Mouse (Mus musculus) heart, postnatal 14 days (tissue): ENCODE results near the gene Max. TPM values are rescaled to one million over a fixed set of nuclear protein-coding genes. Genes with fewer than 3 reads are reported as not detected.

Experiments
- DNase-seq, 2 experiments: peaks; one replicate each; pipeline ENCODE4 v3.0.0; 2021 to 2022
- intact Hi-C: fragments of 180-260 bp; cut with DNase I; formaldehyde crosslinking; loops from one replicate; pipeline ENCODE4 v1.15.1; 2025
- total RNA-seq, 2 experiments: library from RNA; stranded (reverse); gene quantifications; 2 replicates each; pipeline ENCODE4 v1.2.3; 2021

The Max gene
- total RNA-seq, 2 experiments from 2014 or later, result 62.6 to 71.9 TPM

DNA sequence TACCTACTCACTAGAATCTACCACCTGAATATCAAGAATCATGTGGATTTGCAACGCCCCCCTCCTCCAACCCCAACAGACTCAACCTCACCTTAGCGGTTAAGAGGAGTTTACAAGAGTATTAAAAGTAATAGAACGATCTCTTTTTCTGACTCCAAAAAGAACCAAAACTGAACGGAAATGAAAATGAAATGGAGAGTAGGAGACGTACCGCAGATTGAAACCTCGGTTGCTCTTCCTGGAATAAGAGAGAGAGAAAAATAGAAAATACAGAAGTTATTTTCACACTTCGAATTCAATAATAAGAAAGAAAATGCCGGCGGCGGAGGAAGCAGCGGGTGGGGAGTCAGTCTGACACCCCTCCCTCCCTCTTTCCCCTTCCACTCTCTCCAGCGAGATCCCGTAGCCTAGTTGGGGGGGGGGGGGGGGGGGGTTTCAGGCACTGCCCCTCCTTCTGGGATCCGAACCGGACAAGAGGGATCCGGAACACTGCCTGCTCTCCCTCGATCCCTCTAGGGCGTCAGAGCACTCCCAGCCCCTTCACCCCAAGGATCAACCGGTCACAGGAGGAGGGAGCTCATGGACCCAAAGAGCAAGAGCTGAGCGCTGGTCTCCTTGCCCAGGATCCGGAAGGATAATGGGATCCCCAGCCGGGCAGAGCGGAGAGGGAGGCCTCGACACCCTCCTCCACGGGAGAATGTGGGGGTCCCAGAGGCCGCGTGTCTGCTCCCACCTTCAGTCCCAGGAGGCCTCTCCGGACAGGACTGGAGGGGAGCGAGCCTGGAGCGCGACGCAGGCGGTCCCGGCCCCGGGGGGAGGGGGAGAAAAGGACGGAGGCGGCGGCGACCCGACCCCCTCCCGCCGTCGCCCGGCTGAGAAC is 709 bp downstream of the Max start:
- no peak for DNase-seq
- intact Hi-C loops, result loop anchor here (5.0 kb wide), 2 partner anchors 79 to 124 kb away; no protein-coding TSS in a partner anchor

DNA sequence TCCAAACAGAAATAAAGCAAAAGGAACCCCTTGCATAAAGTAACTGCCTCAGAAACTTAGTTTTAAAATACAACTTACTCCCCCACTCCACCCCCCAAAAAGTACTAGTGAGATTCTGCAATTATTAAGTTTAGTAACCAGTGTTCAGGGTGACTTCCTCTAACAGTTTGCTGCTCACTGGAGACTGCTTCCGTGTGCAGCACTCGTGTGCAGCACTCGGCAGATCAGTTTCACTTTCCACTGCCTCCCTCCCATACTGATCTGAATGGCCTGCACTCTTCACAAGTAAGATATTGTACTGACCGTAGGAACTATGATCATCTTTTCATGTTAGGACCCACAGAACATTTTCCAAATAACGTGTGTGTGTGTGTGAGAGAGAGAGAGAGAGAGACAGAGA is 4.3 kb downstream of the Max start:
- intact Hi-C loops, result no loop called here
- peak in 1 of 2 experiments; percentile 29 for DNase-seq

DNA sequence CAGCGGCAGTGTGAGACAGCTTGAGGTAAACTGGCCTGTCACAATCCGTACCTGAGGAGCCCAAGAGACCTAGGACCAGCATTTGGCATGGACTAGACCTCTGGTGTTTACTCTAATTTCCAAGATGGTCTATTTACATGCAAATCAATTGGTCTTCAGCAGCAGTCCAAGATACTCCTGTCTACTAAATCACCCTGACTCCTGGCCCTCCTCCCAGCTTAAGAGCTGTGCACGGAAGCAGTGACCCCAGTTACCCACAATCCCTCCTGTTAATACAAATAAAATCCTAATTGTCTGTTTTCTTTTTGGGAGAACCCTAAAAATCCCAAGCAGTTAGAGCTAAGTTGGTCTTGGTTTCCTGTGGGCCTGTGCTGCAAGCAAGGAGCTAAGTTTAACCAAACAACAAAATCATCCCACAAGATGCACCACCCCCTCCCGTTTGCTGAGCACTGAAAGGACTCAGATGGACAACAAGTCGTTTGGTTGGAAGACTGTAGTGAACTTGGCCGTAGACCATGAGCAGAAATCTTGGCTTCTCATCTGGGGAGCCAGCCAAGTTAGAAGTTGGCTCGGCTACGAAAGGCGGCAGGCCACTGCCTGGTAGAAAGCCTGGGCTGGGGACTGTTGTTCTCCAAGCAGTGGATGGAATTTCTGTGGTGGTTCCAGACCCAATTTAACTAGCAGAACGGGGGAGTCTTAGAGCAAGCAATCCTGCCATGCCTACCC is 7.1 kb downstream of the Max start:
- intact Hi-C loops, result no loop called here

DNA sequence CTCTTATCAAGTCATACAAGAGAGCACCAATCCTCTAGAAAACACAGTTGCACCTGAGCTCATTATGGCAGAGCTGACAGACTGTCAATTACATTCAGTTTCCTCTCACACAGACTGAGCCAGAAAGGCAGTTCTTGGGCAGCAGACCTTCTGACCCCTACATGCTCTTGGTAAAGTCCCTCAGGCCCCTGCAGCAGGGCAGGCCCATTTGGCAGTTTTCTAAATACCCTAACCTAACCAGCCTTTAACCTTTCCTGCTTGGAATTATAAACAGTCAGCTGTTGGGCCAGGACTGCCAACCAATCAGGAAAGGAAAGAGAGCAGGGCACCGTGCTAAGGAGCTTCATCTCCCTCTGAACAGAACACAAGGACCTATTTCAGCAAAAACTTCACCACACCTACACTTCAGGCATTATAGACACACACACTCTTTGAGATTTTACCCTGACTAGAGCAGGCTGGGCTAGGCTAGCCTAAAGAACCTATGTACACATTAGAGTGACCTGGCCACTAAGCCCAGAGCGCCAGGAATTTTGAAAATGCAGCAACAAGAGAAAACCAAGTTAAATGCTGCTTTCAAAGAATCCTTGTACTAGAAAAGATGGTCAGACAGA is 8.1 kb downstream of the Max start:
- no peak for DNase-seq
- intact Hi-C loops, result no loop called here

More for the DNA sequence above, 7.1 kb downstream of the Max start:
- peak; percentile 73 to 80 for DNase-seq

DNA sequence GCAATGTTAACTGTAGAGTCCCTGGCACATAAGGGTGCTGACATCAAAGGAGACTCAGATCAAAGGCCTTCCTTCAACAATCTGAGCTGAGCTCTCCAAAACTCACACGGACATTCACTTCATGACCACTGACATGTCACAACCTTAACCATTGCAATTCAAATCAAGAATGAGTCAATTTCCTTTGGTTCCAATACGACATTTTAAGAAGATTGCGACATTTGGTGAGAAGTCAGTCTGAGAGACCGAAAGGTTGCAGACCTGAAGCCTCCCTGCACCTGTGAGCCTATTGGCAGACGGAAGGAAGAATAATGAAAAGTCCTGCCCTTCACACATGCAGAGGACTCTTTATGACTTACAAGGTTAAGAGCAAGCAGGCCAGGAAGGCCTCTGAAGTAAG is 11.7 kb downstream of the Max start:
- DNase-seq, result no peak
- intact Hi-C loops, result no loop called here

DNA sequence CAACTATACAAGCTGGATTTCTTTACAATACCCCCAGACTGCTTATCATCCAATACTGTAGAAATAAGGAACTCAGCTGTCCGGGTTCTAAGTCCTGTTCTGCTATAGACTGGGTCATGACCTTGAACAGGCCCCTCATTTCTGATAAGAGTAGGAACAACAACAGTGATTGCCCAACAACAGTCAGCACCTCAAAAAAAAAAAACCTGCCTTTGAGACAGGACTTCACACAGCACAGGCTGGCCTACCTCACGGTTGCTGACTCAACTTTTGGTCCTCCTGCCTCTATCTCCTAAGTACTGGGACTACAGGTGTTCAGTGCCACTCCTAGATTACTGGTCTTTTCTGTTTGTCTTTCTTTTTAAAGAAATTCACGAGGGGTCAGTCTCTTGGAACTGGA is 13.2 kb downstream of the Max start:
- intact Hi-C loops, result no loop called here
- DNase-seq, result no peak

DNA sequence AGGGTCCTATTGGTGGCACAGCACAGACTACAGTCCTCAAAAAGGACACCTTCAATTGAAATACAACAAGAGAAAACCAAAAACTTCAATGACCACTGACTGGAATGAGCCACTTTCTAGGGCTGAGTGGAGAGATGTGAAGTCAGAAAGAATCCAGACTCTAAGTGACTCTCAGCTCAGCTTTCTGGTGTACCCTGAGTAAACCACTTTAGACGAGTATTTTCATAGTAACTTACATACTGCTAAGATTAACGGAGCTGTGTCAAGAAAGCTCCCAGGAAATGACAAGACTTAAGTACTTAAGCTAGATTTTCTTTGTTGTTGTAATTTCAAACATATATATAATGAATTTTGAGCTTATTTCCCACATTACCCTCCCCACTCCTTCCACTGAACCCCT is 13.8 kb downstream of the Max start:
- intact Hi-C loops, result no loop called here
- DNase-seq, result no peak

DNA sequence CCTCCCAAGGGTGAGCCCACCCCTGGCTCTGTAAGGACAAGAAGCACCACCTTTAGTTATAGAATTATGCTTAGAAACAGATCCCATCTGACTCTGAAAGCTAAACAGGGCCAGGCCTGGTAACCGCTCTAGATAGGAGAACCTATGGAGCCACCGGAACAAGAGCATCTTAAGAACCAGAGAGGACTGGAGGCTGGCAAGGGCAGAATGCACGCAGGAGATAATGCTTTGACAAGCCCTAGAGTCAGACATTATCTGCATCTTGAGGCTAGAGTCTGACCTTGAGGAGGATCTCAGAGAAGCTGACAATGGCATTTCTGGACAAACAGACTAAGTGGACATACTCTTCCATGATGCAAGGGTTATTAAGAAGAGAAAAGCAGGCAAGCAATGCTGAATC is 14.5 kb downstream of the Max start:
- intact Hi-C loops, result no loop called here
- no peak for DNase-seq

DNA sequence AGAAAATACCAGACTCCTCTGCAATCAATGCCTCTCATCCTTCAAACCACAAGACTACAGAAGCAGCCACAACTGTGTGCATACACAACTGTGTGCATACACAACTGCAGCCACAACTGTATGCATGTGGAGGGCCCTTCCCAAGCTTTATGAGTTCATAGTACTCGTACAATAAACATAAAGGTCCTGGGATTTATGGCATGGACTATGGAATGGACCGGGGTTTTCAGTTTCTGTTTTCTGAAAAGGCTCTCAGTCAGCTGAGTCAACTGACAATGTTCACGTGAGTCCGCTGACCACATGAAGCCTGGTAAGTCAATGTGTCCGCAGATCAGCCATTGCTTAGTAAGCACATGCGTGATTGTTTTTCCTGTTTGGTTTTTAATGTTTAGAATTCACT is 18.5 kb downstream of the Max start:
- no peak for DNase-seq
- intact Hi-C loops, result no loop called here

DNA sequence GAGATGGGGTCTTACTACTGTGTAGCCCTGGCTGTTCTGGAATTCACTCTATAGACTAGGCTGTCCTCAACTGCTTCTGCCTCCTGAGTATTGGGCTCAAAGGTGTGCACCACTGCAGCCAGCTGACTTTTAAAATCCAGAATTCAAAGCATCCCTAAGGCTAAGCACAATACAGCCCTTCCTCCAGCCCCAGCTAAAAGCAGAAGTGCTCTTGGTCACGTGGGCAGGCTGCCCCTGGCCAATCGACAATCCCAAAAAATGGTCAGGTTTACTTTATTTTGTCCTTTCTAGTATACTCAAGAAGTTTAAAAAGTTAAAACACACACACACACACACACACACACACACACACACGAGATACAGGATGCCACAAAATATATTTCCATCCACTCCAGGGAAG is 19.0 kb downstream of the Max start:
- DNase-seq, result no peak
- intact Hi-C loops, result no loop called here

DNA sequence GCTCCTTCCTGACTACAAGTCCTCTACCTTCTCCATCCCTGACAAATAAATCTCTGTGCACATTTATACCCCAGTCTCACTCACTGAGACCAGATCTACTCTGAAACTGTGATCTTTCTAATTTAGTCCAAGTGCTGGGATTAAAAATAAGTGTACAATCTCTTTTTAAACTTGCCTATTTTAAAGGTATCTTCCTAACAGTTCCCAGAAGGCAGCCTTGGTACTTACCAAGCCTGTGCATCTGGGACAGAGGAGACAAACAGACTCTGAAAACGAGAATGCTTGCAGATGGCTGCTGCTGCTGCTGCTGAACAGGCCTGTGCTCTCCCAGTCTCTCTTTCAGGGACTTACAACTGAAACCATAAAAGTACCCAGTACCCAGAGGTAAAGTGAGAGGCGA is 19.5 kb downstream of the Max start:
- intact Hi-C loops, result no loop called here
- no peak for DNase-seq

DNA sequence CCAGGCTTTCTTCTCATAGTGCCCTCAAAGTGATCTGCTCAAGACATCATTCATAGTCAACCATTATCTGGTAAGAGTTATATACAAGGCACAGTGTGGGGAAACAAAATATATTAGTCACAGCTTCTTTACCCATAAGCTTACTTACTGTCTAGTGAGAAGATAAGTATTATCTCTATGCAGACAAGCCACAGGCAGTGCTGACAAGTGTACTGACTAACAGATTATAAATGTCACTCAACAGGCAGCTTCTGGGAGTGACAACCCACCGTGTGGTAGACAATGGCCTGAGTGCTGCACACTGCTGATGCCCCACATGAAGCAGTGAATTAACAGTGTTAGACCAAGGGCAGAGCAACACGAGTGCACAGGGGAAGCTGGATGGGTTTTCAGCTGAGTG is 20.5 kb downstream of the Max start:
- intact Hi-C loops, result no loop called here
- DNase-seq, result no peak

DNA sequence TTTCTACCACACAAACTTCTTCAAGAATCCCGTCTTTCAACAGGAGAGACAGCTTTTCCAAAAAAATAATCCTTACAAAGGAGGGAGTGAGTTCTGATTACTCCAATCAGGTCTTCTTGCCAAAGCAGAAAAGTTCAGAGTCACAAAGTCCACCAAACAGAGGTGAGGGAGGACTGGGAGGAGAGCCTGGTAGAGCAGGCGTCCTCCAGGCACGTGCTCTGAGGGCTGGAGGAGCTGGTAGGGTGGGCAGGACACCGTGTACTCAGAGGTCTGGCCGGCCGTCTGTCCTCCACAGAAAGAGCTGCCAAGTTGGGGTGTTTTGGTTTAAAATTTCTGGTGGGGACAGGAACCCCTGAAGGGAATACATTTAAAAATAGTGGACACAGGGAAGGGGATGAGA is 24.0 kb downstream of the Max start:
- intact Hi-C loops, result no loop called here

DNA sequence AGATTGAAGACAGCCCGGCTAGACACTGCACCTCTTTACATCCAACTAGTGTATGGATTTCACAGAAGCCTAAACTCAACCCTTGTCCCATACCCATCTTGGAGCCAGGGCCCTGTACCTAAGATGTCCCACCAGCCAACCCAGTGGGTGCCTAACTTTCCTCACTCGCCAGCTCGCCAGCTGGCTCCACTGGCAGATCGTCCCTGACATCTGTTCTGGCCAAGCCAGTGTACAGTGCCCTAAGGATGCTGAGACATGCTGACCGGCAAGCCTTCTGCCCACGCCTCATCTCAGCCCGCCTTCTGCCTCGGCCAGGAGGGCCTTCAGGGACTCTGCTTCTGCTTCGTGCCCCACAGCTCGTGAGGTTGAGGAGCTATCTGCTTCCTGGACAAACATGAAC is 25.8 kb downstream of the Max start:
- intact Hi-C loops, result no loop called here

More for the DNA sequence above, 24.0 kb downstream of the Max start:
- DNase-seq, result no peak

DNA sequence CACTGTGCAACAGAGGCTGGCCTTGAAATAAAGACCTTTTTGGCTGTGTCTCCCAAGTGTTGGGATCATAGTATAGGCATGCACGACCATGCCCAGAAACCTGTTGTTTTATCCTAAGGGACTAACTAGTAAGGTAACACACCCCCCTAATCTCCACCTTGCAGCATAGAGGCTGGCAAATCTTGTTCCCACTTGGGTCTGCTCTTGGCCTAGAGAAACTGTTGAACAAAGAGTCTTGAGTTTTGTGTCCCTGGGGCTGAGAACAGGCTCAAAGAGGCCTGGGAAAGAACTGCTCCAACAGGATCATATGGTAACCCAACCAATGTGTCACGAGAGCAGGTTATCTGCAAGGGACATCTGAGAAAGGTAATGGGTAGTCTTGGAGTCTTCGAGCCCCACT is 27.6 kb downstream of the Max start:
- no peak for DNase-seq
- intact Hi-C loops, result no loop called here

More for the DNA sequence above, 25.8 kb downstream of the Max start:
- no peak for DNase-seq

DNA sequence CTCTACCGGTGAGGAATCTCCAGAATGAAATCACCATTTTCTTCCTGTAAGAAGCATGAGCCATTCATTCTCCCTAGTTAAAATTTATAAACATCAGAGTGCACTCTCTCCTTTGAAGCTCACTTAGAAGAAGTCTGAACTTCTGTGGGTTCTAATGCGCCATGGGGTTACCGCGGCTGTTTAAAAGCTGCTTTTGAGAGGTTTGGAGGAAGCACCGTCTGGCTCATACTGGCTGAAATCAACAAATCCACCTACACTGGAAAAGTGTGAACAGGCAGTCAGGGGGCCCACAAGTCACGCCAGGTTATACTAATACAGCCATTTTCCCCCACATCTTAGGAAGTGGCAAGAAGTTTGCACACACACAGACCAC is 29.3 kb downstream of the Max start:
- intact Hi-C loops, result no loop called here
- no peak for DNase-seq

DNA sequence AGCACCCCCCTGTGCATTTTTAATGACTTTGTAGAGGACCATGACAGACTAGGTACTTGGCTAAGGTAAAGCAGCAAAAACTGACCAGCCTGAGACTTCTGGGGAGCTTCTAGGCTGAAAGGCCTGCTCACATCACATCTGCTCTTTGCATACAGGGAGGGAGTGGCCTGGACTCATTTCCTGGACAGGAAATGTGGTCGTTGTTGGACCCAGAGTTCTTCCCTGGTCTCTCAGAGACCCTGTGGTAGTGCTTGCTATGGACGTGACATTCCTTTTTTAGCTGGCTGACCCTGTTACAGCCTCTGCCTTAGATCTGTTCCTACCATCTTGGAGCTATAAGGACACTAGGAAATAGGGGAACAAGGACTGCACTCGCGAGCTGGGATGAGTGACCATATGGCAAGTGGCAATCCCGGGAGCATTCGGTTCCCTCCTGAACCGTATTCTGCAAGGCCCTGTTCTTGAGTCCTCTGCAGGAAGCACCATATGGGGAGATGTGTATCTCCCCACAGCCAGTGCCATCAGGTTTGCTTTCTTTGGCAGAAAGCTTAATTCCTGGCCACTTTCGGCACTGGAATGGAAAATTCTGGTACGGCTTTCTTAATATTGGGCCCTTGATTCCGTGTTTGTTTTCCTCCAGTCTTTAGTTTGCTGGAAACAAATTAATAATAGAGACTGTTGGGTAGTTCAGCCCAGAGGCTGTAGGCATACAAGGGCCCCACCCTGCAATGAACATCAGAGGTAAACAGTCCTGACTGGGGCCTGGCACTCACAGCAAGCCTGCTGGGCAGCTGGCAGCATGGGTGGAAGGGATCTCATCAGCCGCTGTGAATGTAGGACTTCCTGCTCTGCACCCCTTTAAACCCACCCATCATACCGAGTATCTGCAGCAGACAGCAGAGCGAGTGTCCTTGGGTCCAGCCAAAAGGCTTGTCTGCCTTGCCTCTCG is 30.0 kb downstream of the Max start:
- DNase-seq, result no peak
- intact Hi-C loops, result no loop called here

DNA sequence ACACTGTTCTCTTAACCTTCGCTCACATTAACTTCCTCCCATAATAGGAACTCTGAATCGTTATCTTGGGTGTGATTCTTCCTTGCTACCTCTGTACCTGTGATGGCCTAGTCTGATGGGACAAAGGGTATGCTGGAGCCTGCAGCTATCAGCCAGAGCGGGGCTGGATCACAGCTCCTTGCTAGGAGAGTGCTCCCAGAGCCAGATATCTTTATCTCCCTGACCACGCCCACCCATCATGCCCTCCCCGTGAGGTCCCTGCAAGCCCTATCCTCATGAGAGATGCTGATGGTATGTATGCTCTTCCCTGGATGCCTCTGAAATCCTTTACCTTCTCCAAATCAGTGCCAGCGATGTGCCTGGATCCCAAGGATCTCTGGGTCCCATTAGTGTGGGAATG is 31.8 kb downstream of the Max start:
- DNase-seq, result no peak
- intact Hi-C loops, result no loop called here

DNA sequence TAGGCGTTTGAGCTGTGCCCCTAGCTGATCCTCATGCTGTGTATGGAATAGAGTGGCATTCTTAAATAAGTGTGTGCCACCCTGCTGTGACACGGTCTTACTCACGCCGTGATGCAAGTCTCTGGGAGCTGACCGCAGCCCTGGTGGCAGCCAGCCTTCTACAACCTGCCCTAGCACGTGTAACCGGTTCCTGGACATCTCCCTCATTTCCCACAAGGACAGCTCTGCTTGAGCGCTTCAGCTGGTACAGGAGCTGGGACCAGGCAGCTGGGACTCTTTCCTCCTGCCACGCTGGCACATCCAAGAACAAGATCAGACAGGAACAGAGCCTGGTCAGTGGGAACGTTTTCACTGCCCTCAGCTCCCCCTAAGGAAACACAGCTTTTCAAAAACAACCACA is 34.5 kb downstream of the Max start:
- no peak for DNase-seq
- intact Hi-C loops, result loop anchor here (2.0 kb wide), 1 partner anchor 43 kb away; no protein-coding TSS in a partner anchor

DNA sequence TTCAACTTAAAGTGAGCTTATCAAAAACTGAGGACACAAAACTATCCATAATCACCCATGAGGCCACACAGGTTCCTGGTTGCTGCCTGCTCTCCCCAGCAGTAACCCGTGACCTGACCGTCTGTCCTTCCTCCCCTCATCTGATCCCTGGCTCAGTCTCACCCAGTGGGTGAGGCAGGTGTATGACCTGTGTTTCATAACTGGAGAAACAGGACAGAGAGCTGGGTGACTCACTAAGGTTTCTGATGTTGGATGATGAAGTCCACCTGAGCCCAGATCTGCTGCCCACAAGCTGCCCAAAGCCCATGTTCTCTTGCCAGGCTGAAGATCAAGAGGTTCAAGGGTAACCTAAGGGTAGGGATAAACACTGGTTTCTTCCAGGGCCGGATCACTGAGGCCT is 35.0 kb downstream of the Max start:
- no peak for DNase-seq
- intact Hi-C loops, result loop anchor here (2.0 kb wide), 1 partner anchor 42 kb away; no protein-coding TSS in a partner anchor
